Mouse (Mus musculus) lung, embryonic 14.5 days (tissue): ENCODE results near the gene Itga11. TPM values are rescaled to one million over a fixed set of nuclear protein-coding genes. Genes with fewer than 3 reads are reported as not detected.

ENCODE experiments used
- ATAC-seq: fragments of 200-750 bp; cut with Nextera tagmentation; 2 replicates; pipeline ENCODE4 v1.8.0; 2017; ENCODE audit warnings: mild to moderate bottlenecking, moderate TSS enrichment, moderate library complexity; ENCODE audit not compliant: insufficient read depth
- DNase-seq: peaks from one replicate; pipeline ENCODE4 v3.0.0-alpha.2; 2015
- H3K27ac ChIP-seq: fragments of 300-500 bp; sonication (generic); 2 replicates; pipeline ENCODE4 v1.5.1; 2014; ENCODE audit warnings: low read depth, mild to moderate bottlenecking, moderate library complexity
- H3K27me3 ChIP-seq: fragments of 300-500 bp; sonication (generic); 2 replicates; pipeline ENCODE4 v1.6.1; 2014; ENCODE audit warnings: low read length, control low read depth; ENCODE audit not compliant: insufficient read depth
- H3K36me3 ChIP-seq: fragments of 300-500 bp; sonication (generic); 2 replicates; pipeline ENCODE4 v1.6.1; 2014; ENCODE audit warnings: control low read depth; ENCODE audit not compliant: insufficient read depth
- H3K4me1 ChIP-seq: fragments of 300-500 bp; sonication (generic); 2 replicates; pipeline ENCODE4 v1.6.1; 2014; ENCODE audit warnings: antibody characterized with exemption, control low read depth; ENCODE audit not compliant: insufficient read depth
- H3K4me2 ChIP-seq: fragments of 300-500 bp; sonication (generic); 2 replicates; pipeline ENCODE4 v1.6.1; 2014; ENCODE audit warnings: mild to moderate bottlenecking
- H3K4me3 ChIP-seq: fragments of 300-500 bp; sonication (generic); 2 replicates; pipeline ENCODE4 v1.5.1; 2014; ENCODE audit warnings: low read depth, low read length
- H3K9ac ChIP-seq: fragments of 300-500 bp; sonication (generic); 2 replicates; pipeline ENCODE4 v1.6.1; 2014
- H3K9me3 ChIP-seq: fragments of 300-500 bp; sonication (generic); 2 replicates; pipeline ENCODE4 v1.6.1; 2016; ENCODE audit warnings: low read depth, low read length, control low read depth
- CTCF ChIP-seq: IDR thresholded peaks from 2 replicates; pipeline ENCODE4 v1.5.1; 2016; ENCODE audit warnings: antibody characterized with exemption, low read depth
- WGBS: fragments of 180-500 bp; shearing (Covaris S2); extraction: QIAGEN DNeasy Blood & Tissue Kit; methylation state at CpG from one replicate; pipeline ENCODE4 v1.1.7; 2014; 5-methylcytosine and 5-hydroxymethylcytosine counted together
- polyA plus RNA-seq: library from polyadenylated mRNA; unstranded; fragments of >200 nt; fragmentation: Nextera tagmentation; extraction: Ambion mirVana; gene quantifications from 2 replicates; pipeline ENCODE4 v1.2.1, GENCODE M21; 2014

The Itga11 gene
- polyA plus RNA-seq, 1 experiment from 2014 or later = 0.49 TPM

- no peak for TF ChIP-seq CTCF
- Histone ChIP-seq H3K27ac (no peak overlapping the region), H3K9ac (no peak overlapping the region), H3K9me3 (no peaks in the 10 kb centered on the region), H3K4me1 (no peaks in the 10 kb centered on the region), H3K36me3 (no peaks in the 10 kb centered on the region), H3K27me3 (peaks cover 4% of the 10 kb centered on the region), H3K4me3 (no peak overlapping the region), H3K4me2 (no peak overlapping the region)
- ATAC-seq (no peak), DNase-seq (no peak)
- WGBS = 84% methylated on average over 7 of the region's 7 CpGs
Observed at GRCm38 (mm10) chr9:62684311-62684710, 6.7 kb downstream of the Itga11 start.

GRCm38 (mm10) chr9:62689748-62690147 lies 12.1 kb downstream of the Itga11 start:
- Histone ChIP-seq H3K4me2 (no peak overlapping the region), H3K27me3 (no peaks in the 10 kb centered on the region), H3K4me3 (no peak overlapping the region), H3K4me1 (no peaks in the 10 kb centered on the region), H3K27ac (no peak overlapping the region), H3K9ac (no peak overlapping the region), H3K9me3 (no peaks in the 10 kb centered on the region), H3K36me3 (no peaks in the 10 kb centered on the region)
- DNase-seq = no peak
- WGBS = 67% methylated on average over 10 of the region's 10 CpGs
- TF ChIP-seq CTCF = no peak
- no peak for ATAC-seq

- Histone ChIP-seq H3K27ac (no peak overlapping the region), H3K4me2 (no peak overlapping the region), H3K9me3 (no peaks in the 10 kb centered on the region), H3K36me3 (no peaks in the 10 kb centered on the region), H3K4me3 (no peak overlapping the region), H3K4me1 (no peaks in the 10 kb centered on the region), H3K27me3 (no peaks in the 10 kb centered on the region), H3K9ac (no peak overlapping the region)
- no peak for ATAC-seq
- WGBS = 76% methylated on average over 5 of the region's 5 CpGs
- no peak for DNase-seq
- no peak for TF ChIP-seq CTCF
Observed at GRCm38 (mm10) chr9:62694054-62694453, 16.4 kb downstream of the Itga11 start.

- no peaks in the 10 kb centered on the region for H3K36me3 ChIP-seq
- H3K4me3 ChIP-seq = no peak overlapping the region
- ATAC-seq (no peak), DNase-seq (no peak)
- no peak overlapping the region for H3K4me2 ChIP-seq
- H3K27me3 ChIP-seq = no peaks in the 10 kb centered on the region
- no peaks in the 10 kb centered on the region for H3K9me3 ChIP-seq
- no peak overlapping the region for H3K9ac ChIP-seq
- H3K4me1 ChIP-seq = no peaks in the 10 kb centered on the region
- no peak for TF ChIP-seq CTCF
- WGBS = 54% methylated on average over 9 of the region's 9 CpGs
- H3K27ac ChIP-seq = no peak overlapping the region
Observed at GRCm38 (mm10) chr9:62695210-62695609, 17.6 kb downstream of the Itga11 start.

- Histone ChIP-seq H3K27me3 (no peaks in the 10 kb centered on the region), H3K4me2 (no peak overlapping the region), H3K9me3 (no peaks in the 10 kb centered on the region), H3K4me1 (no peaks in the 10 kb centered on the region), H3K27ac (no peak overlapping the region), H3K36me3 (no peaks in the 10 kb centered on the region), H3K4me3 (no peak overlapping the region), H3K9ac (no peak overlapping the region)
- DNase-seq (no peak), ATAC-seq (no peak)
- no peak for TF ChIP-seq CTCF
- WGBS = 68% methylated on average over 4 of the region's 4 CpGs
Observed at GRCm38 (mm10) chr9:62696799-62697198, 19.2 kb downstream of the Itga11 start.

GRCm38 (mm10) chr9:62707267-62707666 lies 29.6 kb downstream of the Itga11 start:
- no peaks in the 10 kb centered on the region for H3K9me3 ChIP-seq
- no peak overlapping the region for H3K4me3 ChIP-seq
- no peak overlapping the region for H3K4me2 ChIP-seq
- H3K27me3 ChIP-seq = no peaks in the 10 kb centered on the region
- no peak overlapping the region for H3K27ac ChIP-seq
- H3K4me1 ChIP-seq = peaks cover 10% of the 10 kb centered on the region
- no peak overlapping the region for H3K9ac ChIP-seq
- no peaks in the 10 kb centered on the region for H3K36me3 ChIP-seq
- DNase-seq (no peak), ATAC-seq (no peak)
- no peak for TF ChIP-seq CTCF
- WGBS = 82% methylated on average over 4 of the region's 4 CpGs

- Histone ChIP-seq H3K36me3 (no peaks in the 10 kb centered on the region), H3K27ac (no peak overlapping the region), H3K4me2 (no peak overlapping the region), H3K9me3 (no peaks in the 10 kb centered on the region), H3K9ac (no peak overlapping the region), H3K4me3 (no peak overlapping the region), H3K4me1 (peaks cover 10% of the 10 kb centered on the region), H3K27me3 (no peaks in the 10 kb centered on the region)
- WGBS = 16% methylated on average over 6 of the region's 6 CpGs
- ATAC-seq (no peak), DNase-seq (no peak)
- no peak for TF ChIP-seq CTCF
Observed at GRCm38 (mm10) chr9:62707870-62708269, 30.2 kb downstream of the Itga11 start.

GRCm38 (mm10) chr9:62709983-62710382 lies 32.4 kb downstream of the Itga11 start:
- TF ChIP-seq CTCF = no peak
- 81% methylated on average over 5 of the region's 5 CpGs for WGBS
- no peak for DNase-seq

More at GRCm38 (mm10) chr9:62709983-62710382, 32.4 kb downstream of the Itga11 start:
- peaks cover 10% of the 10 kb centered on the region for H3K4me1 ChIP-seq
- no peak overlapping the region for H3K4me2 ChIP-seq
- H3K4me3 ChIP-seq = no peak overlapping the region
- no peaks in the 10 kb centered on the region for H3K36me3 ChIP-seq
- no peak for ATAC-seq
- H3K9ac ChIP-seq = no peak overlapping the region
- no peak overlapping the region for H3K27ac ChIP-seq
- H3K27me3 ChIP-seq = no peaks in the 10 kb centered on the region
- H3K9me3 ChIP-seq = no peaks in the 10 kb centered on the region
